Mouse (Mus musculus) forebrain, embryonic 15.5 days (tissue): ENCODE results near the gene Myl10. TPM values are rescaled to one million over a fixed set of nuclear protein-coding genes. Genes with fewer than 3 reads are reported as not detected.

Experiments
- polyA plus RNA-seq: library from polyadenylated mRNA; unstranded; fragments of >200 nt; fragmentation: Nextera tagmentation; extraction: Ambion mirVana; gene quantifications from 2 replicates; pipeline ENCODE4 v1.2.1, GENCODE M21; 2015

Gene Myl10
- polyA plus RNA-seq, 1 experiment from 2014 or later: not detected

Other genes with a start within 250 kb of the Myl10 start
- 144 and 146 TPM in 2 replicates for gene Cux1, start 125.7 kb upstream of the Myl10 start, polyA plus RNA-seq
- gene Col26a1, start 190.1 kb downstream of the Myl10 start, polyA plus RNA-seq: 14.8 and 15.3 TPM in 2 replicates
- gene Ift22, start 215.0 kb downstream of the Myl10 start, polyA plus RNA-seq: 116 and 124 TPM in 2 replicates